In the genomic region with DNA sequence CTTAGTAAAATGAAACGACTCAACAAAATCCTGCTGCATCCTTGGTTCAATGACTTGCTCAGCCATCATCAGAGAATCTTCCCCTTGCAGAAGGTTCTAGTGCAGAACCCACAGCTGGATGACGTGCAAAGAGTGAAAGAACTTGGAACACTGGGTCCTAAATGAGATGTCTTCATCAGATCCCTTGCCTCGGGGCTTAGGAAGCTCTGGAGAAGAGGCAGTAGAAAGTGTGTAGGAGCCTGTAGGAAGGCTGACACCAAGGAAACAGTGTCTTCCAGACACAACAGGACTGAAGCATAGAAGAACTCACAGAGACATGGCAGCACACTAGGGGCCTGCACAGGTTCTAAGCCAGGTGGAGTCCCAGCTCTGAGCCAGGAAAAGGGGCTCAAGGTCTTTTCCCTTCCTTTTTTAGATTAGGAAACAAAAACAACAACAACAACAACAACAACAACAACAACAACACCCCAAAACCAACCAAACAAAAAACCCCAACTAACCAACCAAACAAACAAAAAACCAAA, we compare ENCODE assay signal across 34 mouse cellular contexts. TPM values are rescaled to one million over a fixed set of nuclear protein-coding genes. Genes with fewer than 3 reads are reported as not detected.
A peak's percentile ranks its signal among the peaks of the same experiment; 100 is the strongest.
DNase-seq lines count a peak whose midpoint lies in the region; ATAC-seq and TF ChIP-seq lines count a peak whose summit lies in the region.
"Not testable (repeated sequence)": the region's sequence is repeated elsewhere in the genome, so short reads cannot be mapped to it uniquely, and the experiment has no call there.
"Had no signal": no experiment of that assay in that cellular context is flagged by ENCODE, and none has a peak within 500 bp of the region (broad histone marks: within the 10 kb centered on the region; RNA-seq: fewer than 3 reads in every experiment).

No protein-coding gene starts in this region.

- not testable (repeated sequence) for H3K4me3 ChIP-seq in heart, embryonic 10.5 days; heart, postnatal 0 days (ENCODE audit: low read depth, low read length); liver, postnatal 0 days (ENCODE audit: low read depth, low read length); midbrain, embryonic 11.5 days (ENCODE audit: low read depth, low read length); midbrain, postnatal 0 days (ENCODE audit: low read depth, low read length); stomach, postnatal 0 days (ENCODE audit: low read depth, low read length)

- peak; percentile 2 for DNase-seq in ES-CJ7 (ENCODE audit: low read depth, low spot score)
- peak; percentile 13 for DNase-seq in adipocyte (ENCODE audit: low spot score)
- peak; percentile 82 for DNase-seq in heart, embryonic 10.5 days (ENCODE audit: low spot score)
- not testable (repeated sequence) for DNase-seq in heart, postnatal 0 days (ENCODE audit: low spot score)
- peak; percentile 20 for DNase-seq in liver, postnatal 0 days
- peak; percentile 78 for DNase-seq in midbrain, embryonic 11.5 days (ENCODE audit: low spot score, missing footprints)
- DNase-seq in midbrain, postnatal 0 days (ENCODE audit: low spot score) = peak; percentile 2
- DNase-seq in stomach, postnatal 0 days (ENCODE audit: low spot score) = peak; percentile 16

- not testable (repeated sequence) for H3K9ac ChIP-seq in heart, postnatal 0 days (replicated peaks; ENCODE audit: low read depth, low read length); liver, postnatal 0 days (replicated peaks); midbrain, embryonic 11.5 days (ENCODE audit: low read length); midbrain, postnatal 0 days (replicated peaks; ENCODE audit: low read length, poor library complexity, severe bottlenecking); stomach, postnatal 0 days (ENCODE audit: low read length)

- 0 out of 2 replicates have a peak, but pooled peaks have one; percentile 21 for ATAC-seq in heart, postnatal 0 days (ENCODE audit: insufficient read depth, low read depth)
- ATAC-seq in liver, postnatal 0 days; midbrain, embryonic 11.5 days (ENCODE audit: low FRiP score); midbrain, postnatal 0 days (ENCODE audit: low FRiP score): not testable (repeated sequence)
- ATAC-seq in stomach, postnatal 0 days (ENCODE audit: low FRiP score, low TSS enrichment) = 0 out of 2 replicates have a peak, but pooled peaks have one; percentile 48

- not testable (repeated sequence) for H3K4me1 ChIP-seq in heart, embryonic 10.5 days; heart, postnatal 0 days (ENCODE audit: control insufficient read depth, insufficient read depth); liver, postnatal 0 days (ENCODE audit: insufficient read depth); midbrain, embryonic 11.5 days (ENCODE audit: control insufficient read depth, insufficient read depth, low read length); midbrain, postnatal 0 days (ENCODE audit: insufficient read depth, low read length); stomach, postnatal 0 days (replicated peaks; ENCODE audit: control insufficient read depth, insufficient read depth)

- not testable (repeated sequence) for TF ChIP-seq EP300 in heart, postnatal 0 days (IDR thresholded peaks at IDR 0.05; ENCODE audit: low read depth); liver, postnatal 0 days (IDR thresholded peaks at IDR 0.05; ENCODE audit: low read depth); stomach, postnatal 0 days (optimal IDR thresholded peaks at IDR 0.05)

- 58% methylated on average over 3 of the region's 3 CpGs for WGBS in heart, embryonic 10.5 days
- 45% methylated on average over 3 of the region's 3 CpGs for WGBS in heart, postnatal 0 days
- WGBS in liver, postnatal 0 days (ENCODE audit: insufficient replicate concordance) = 49% methylated on average over 3 of the region's 3 CpGs
- 57% methylated on average over 3 of the region's 3 CpGs for WGBS in midbrain, embryonic 11.5 days
- WGBS in midbrain, postnatal 0 days = 59% methylated on average over 3 of the region's 3 CpGs
- 54% methylated on average over 3 of the region's 3 CpGs for WGBS in stomach, postnatal 0 days

- H3K27ac ChIP-seq in heart, embryonic 10.5 days; heart, postnatal 0 days (ENCODE audit: low read depth); liver, postnatal 0 days (ENCODE audit: low read depth); midbrain, embryonic 11.5 days (ENCODE audit: low read depth, low read length); midbrain, postnatal 0 days (ENCODE audit: low read depth, low read length); stomach, postnatal 0 days (replicated peaks): not testable (repeated sequence)

- not testable (repeated sequence) for TF ChIP-seq CTCF in heart, postnatal 0 days (IDR thresholded peaks at IDR 0.05; ENCODE audit: low read depth); liver, postnatal 0 days (IDR thresholded peaks at IDR 0.05; ENCODE audit: low read depth); midbrain, postnatal 0 days (IDR thresholded peaks at IDR 0.05); stomach, postnatal 0 days (IDR thresholded peaks at IDR 0.05; ENCODE audit: low read depth)

- not testable (repeated sequence) for H3K4me2 ChIP-seq in heart, postnatal 0 days (ENCODE audit: low read depth, low read length); liver, postnatal 0 days (ENCODE audit: low read depth, low read length); midbrain, embryonic 11.5 days; midbrain, postnatal 0 days (ENCODE audit: low read depth, low read length, poor library complexity, severe bottlenecking); stomach, postnatal 0 days (replicated peaks; ENCODE audit: low read depth)

- peaks cover 19% of the 10 kb centered on the region for H3K9me3 ChIP-seq in heart, embryonic 10.5 days
- not testable (repeated sequence) for H3K9me3 ChIP-seq in heart, postnatal 0 days (replicated peaks; ENCODE audit: control insufficient read depth, low read length); liver, postnatal 0 days (ENCODE audit: low read length); midbrain, embryonic 11.5 days (ENCODE audit: control insufficient read depth, low read length); stomach, postnatal 0 days (ENCODE audit: control insufficient read depth, low read length)
- peaks cover 15% of the 10 kb centered on the region for H3K9me3 ChIP-seq in midbrain, postnatal 0 days (ENCODE audit: low read length)

- not testable (repeated sequence) for H3K36me3 ChIP-seq in heart, embryonic 10.5 days; heart, postnatal 0 days (replicated peaks; ENCODE audit: control insufficient read depth, insufficient read depth, low read length); liver, postnatal 0 days (replicated peaks; ENCODE audit: insufficient read depth, low read length); midbrain, embryonic 11.5 days (ENCODE audit: control insufficient read depth, insufficient read depth, low read length); midbrain, postnatal 0 days (ENCODE audit: insufficient read depth, low read length); stomach, postnatal 0 days (ENCODE audit: control insufficient read depth, insufficient read depth, low read length)

- not testable (repeated sequence) for H3K27me3 ChIP-seq in heart, embryonic 10.5 days (ENCODE audit: insufficient read depth, poor library complexity, severe bottlenecking); heart, postnatal 0 days (ENCODE audit: control insufficient read depth, insufficient read depth, low read length); liver, postnatal 0 days (ENCODE audit: insufficient read depth, low read length); midbrain, embryonic 11.5 days (ENCODE audit: control insufficient read depth, insufficient read depth, low read length); midbrain, postnatal 0 days (ENCODE audit: insufficient read depth, low read length); stomach, postnatal 0 days (ENCODE audit: control insufficient read depth, insufficient read depth, low read length)

RNA-seq across cellular contexts. Expression of gene Speer4d, which starts 16.4 kb away (rescaled TPM):
- polyA plus RNA-seq in heart, embryonic 10.5 days (2016; fragmentation: Nextera tagmentation; extraction: Ambion mirVana) = not detected in 2 replicates
- not detected in 2 replicates for total RNA-seq in heart, postnatal 0 days (2014; rRNA removed; ENCODE audit: low replicate concordance)
- polyA plus RNA-seq in heart, postnatal 0 days (2015; fragmentation: Nextera tagmentation; extraction: Ambion mirVana) = not detected in 2 replicates
- not detected in 2 replicates for polyA plus RNA-seq in liver, postnatal 0 days (2015; fragmentation: Nextera tagmentation; extraction: Ambion mirVana)
- not detected in 2 replicates for polyA plus RNA-seq in midbrain, embryonic 11.5 days (2014; fragmentation: Nextera tagmentation; extraction: Ambion mirVana)
- total RNA-seq in midbrain, postnatal 0 days (2014; rRNA removed) = not detected in 2 replicates
- not detected in 2 replicates for polyA plus RNA-seq in midbrain, postnatal 0 days (2015; fragmentation: Nextera tagmentation; extraction: Ambion mirVana)
- not detected in 2 replicates for polyA plus RNA-seq in stomach, postnatal 0 days (2015; fragmentation: Nextera tagmentation; extraction: Ambion mirVana)
- total RNA-seq: adrenal gland, adult 8-10 months; adrenal gland, postnatal 25 days; ES-E14; gastrocnemius, adult 2 months; gastrocnemius, postnatal 14 days; gastrocnemius, postnatal 4 days; heart, postnatal 10 days; heart, postnatal 36 days; hindbrain, postnatal 0 days had no signal
- polyA plus RNA-seq: brain, embryonic 14.5 days; C2C12; CD4-positive, CD25-positive, alpha-beta regulatory T cell, adult 4 months; cortical plate, adult 2 months; embryonic facial prominence, embryonic 10.5 days; embryonic facial prominence, embryonic 13.5 days; erythroblast, embryonic 14.5 days; forebrain, embryonic 13.5 days; forebrain, embryonic 16.5 days; frontal cortex, adult 2 months; heart, embryonic 14.5 days; hindbrain, embryonic 10.5 days; hindbrain, embryonic 14.5 days; hindbrain, postnatal 0 days; inflammation-experienced regulatory T-cells, adult 6 months; intestine, postnatal 0 days; Patski had no signal

RNA-seq across cellular contexts. Expression of gene Gm21083, which starts 25.4 kb away (rescaled TPM):
- 0.16 and 0.48 TPM in 2 replicates for polyA plus RNA-seq in heart, embryonic 10.5 days (2016; fragmentation: Nextera tagmentation; extraction: Ambion mirVana)
- 0.23 TPM in 1 of 2 replicates, not detected in the other for total RNA-seq in heart, postnatal 0 days (2014; rRNA removed; ENCODE audit: low replicate concordance)
- 0.12 TPM in 1 of 2 replicates, not detected in the other for polyA plus RNA-seq in heart, postnatal 0 days (2015; fragmentation: Nextera tagmentation; extraction: Ambion mirVana)
- polyA plus RNA-seq in liver, postnatal 0 days (2015; fragmentation: Nextera tagmentation; extraction: Ambion mirVana) = not detected in 2 replicates
- polyA plus RNA-seq in midbrain, embryonic 11.5 days (2014; fragmentation: Nextera tagmentation; extraction: Ambion mirVana) = not detected in 2 replicates
- not detected in 2 replicates for total RNA-seq in midbrain, postnatal 0 days (2014; rRNA removed)
- not detected in 2 replicates for polyA plus RNA-seq in midbrain, postnatal 0 days (2015; fragmentation: Nextera tagmentation; extraction: Ambion mirVana)
- not detected in 2 replicates for polyA plus RNA-seq in stomach, postnatal 0 days (2015; fragmentation: Nextera tagmentation; extraction: Ambion mirVana)
- total RNA-seq: adrenal gland, adult 8-10 months; adrenal gland, postnatal 25 days; gastrocnemius, adult 2 months; gastrocnemius, postnatal 14 days; gastrocnemius, postnatal 4 days; heart, adult 8-10 months; heart, postnatal 10 days; heart, postnatal 36 days; hindbrain, postnatal 0 days had no signal
- polyA plus RNA-seq: brain, embryonic 14.5 days; CD4-positive, CD25-positive, alpha-beta regulatory T cell, adult 4 months; cortical plate, adult 2 months; embryonic facial prominence, embryonic 10.5 days; embryonic facial prominence, embryonic 13.5 days; erythroblast, embryonic 14.5 days; forebrain, embryonic 13.5 days; forebrain, embryonic 16.5 days; frontal cortex, adult 2 months; hindbrain, embryonic 10.5 days; hindbrain, embryonic 14.5 days; hindbrain, postnatal 0 days; inflammation-experienced regulatory T-cells, adult 6 months; intestine, postnatal 0 days; Patski had no signal

RNA-seq across cellular contexts. Expression of gene 4930572O03Rik, which starts 54.4 kb away (rescaled TPM):
- polyA plus RNA-seq in heart, embryonic 10.5 days (2016; fragmentation: Nextera tagmentation; extraction: Ambion mirVana) = not detected in 2 replicates
- not detected in 2 replicates for total RNA-seq in heart, postnatal 0 days (2014; rRNA removed; ENCODE audit: low replicate concordance)
- not detected in 2 replicates for polyA plus RNA-seq in heart, postnatal 0 days (2015; fragmentation: Nextera tagmentation; extraction: Ambion mirVana)
- polyA plus RNA-seq in liver, postnatal 0 days (2015; fragmentation: Nextera tagmentation; extraction: Ambion mirVana) = not detected in 2 replicates
- polyA plus RNA-seq in midbrain, embryonic 11.5 days (2014; fragmentation: Nextera tagmentation; extraction: Ambion mirVana) = not detected in 2 replicates
- not detected in 2 replicates for total RNA-seq in midbrain, postnatal 0 days (2014; rRNA removed)
- polyA plus RNA-seq in midbrain, postnatal 0 days (2015; fragmentation: Nextera tagmentation; extraction: Ambion mirVana) = not detected in 2 replicates
- polyA plus RNA-seq in stomach, postnatal 0 days (2015; fragmentation: Nextera tagmentation; extraction: Ambion mirVana) = not detected in 2 replicates
- total RNA-seq: adrenal gland, adult 8-10 months; adrenal gland, postnatal 25 days; ES-E14; gastrocnemius, adult 2 months; gastrocnemius, postnatal 14 days; gastrocnemius, postnatal 4 days; heart, adult 8-10 months; heart, postnatal 10 days; heart, postnatal 36 days; hindbrain, postnatal 0 days had no signal
- polyA plus RNA-seq: brain, embryonic 14.5 days; C2C12; CD4-positive, CD25-positive, alpha-beta regulatory T cell, adult 4 months; cortical plate, adult 2 months; embryonic facial prominence, embryonic 10.5 days; embryonic facial prominence, embryonic 13.5 days; erythroblast, embryonic 14.5 days; forebrain, embryonic 13.5 days; forebrain, embryonic 16.5 days; frontal cortex, adult 2 months; heart, embryonic 14.5 days; hindbrain, embryonic 10.5 days; hindbrain, embryonic 14.5 days; hindbrain, postnatal 0 days; inflammation-experienced regulatory T-cells, adult 6 months; intestine, postnatal 0 days; Patski had no signal
